ENCODE assay signal across 21 mouse cellular contexts in genomic region chr8:105575538-105575937, GRCm38 (mm10). TPM values are rescaled to one million over a fixed set of nuclear protein-coding genes. Genes with fewer than 3 reads are reported as not detected.
DNase-seq lines count a peak whose midpoint lies in the region.
"Had no signal": no experiment of that assay in that cellular context is flagged by ENCODE, and none has a peak within 500 bp of the region (broad histone marks: within the 10 kb centered on the region; RNA-seq: fewer than 3 reads in every experiment).

No protein-coding gene starts in this region.

- intact Hi-C loops in heart, postnatal 14 days (cut with DNase I): no loop called here

- peak; percentile 24 to 48 for DNase-seq in cerebellum, postnatal 14 days
- DNase-seq in cerebellum, postnatal 4 days (ENCODE audit: low spot score in 2 of 2): no peak
- peak; percentile 12 for DNase-seq in heart, postnatal 4 days
- DNase-seq in heart, postnatal 14 days: no peak
- DNase-seq in 3T3-L1 (ENCODE audit: low read depth, low spot score): peak; percentile 70
- DNase-seq in brain, adult 2 months (ENCODE audit: low read depth, low spot score): peak; percentile 59
- no peak for DNase-seq in adrenal gland, adult (ENCODE audit: inconsistent age in 2 of 2, low spot score in 1 of 2)
- DNase-seq: adrenal gland, adult 8-10 months; cerebellum, adult 11 months; embryo, embryonic 11 days; gastrocnemius, postnatal 25 days; heart, adult 18-20 months; kidney, postnatal 25 days; lung, embryonic 14.5 days; lung, postnatal 14 days; thymus, adult 2 months; thymus, postnatal 36 days had no signal

RNA-seq across cellular contexts. Expression of gene Atp6v0d1, which starts 9.7 kb away (rescaled TPM):
- 10 to 100 TPM; 58.2 to 59.5 TPM for total RNA-seq in heart, postnatal 4 days (2021)
- 10 to 100 TPM; 57.2 to 57.8 TPM for total RNA-seq in heart, postnatal 14 days (2021)

RNA-seq across cellular contexts. Expression of gene Ripor1, which starts 29.5 kb away (rescaled TPM):
- 10 to 100 TPM; 51.1 to 51.5 TPM for total RNA-seq in heart, postnatal 4 days (2021)
- total RNA-seq in heart, postnatal 14 days (2021): 10 to 100 TPM; 46.0 to 49.0 TPM

RNA-seq across cellular contexts. Expression of gene Hsd11b2, which starts 57.0 kb away (rescaled TPM):
- under 1 TPM; 0.43 to 0.52 TPM for total RNA-seq in heart, postnatal 4 days (2021)
- total RNA-seq in heart, postnatal 14 days (2021): 1 to 10 TPM in 1 of 2 experiments, under 1 TPM in 1; 0.53 to 1.0 TPM
- total RNA-seq: layer of hippocampus, adult 18-20 months; left cerebral cortex, adult 2 months; left cerebral cortex, postnatal 25 days; liver, adult 2 months had no signal

Comparison
In these comparisons a context has a peak if more than half of its experiments do, and no peak if none do; other contexts are left out.
1. DNase-seq: peak in cerebellum, postnatal 14 days (2 of 2), heart, postnatal 4 days (single experiment), 3T3-L1 (single experiment) and brain, adult 2 months (single experiment); none in cerebellum, postnatal 4 days (0 of 2), heart, postnatal 14 days (0 of 2) and adrenal gland, adult (0 of 2).